Mouse (Mus musculus) layer of hippocampus, adult 18-20 months (tissue): Measurements from ENCODE around the gene Olfr1153. TPM values are rescaled to one million over a fixed set of nuclear protein-coding genes. Genes with fewer than 3 reads are reported as not detected.

ENCODE experiments used
- DNase-seq, 2 experiments: peaks; one replicate each; pipeline ENCODE4 v3.0.0; 2022; ENCODE audit warnings: low spot score in 2 of 2
- long read RNA-seq: library from polyadenylated mRNA; stranded (forward); transcript quantifications from one replicate; pipeline ENCODE4 v2.0.0, GENCODE M21; 2021
- total RNA-seq, 2 experiments: library from RNA; stranded (reverse); gene quantifications; 2 replicates each; pipeline ENCODE4 v1.2.3; 2021

Olfr1153 gene
- total RNA-seq, result not detected
- long read RNA-seq, result 0 reads

- no peak for DNase-seq
These were observed at the start of gene Olfr1153 for GRCm38 (mm10) chr2:87894662-87895061. Gene Olfr1153, plus strand, starts transcription at chr2:87894962.

DNA sequence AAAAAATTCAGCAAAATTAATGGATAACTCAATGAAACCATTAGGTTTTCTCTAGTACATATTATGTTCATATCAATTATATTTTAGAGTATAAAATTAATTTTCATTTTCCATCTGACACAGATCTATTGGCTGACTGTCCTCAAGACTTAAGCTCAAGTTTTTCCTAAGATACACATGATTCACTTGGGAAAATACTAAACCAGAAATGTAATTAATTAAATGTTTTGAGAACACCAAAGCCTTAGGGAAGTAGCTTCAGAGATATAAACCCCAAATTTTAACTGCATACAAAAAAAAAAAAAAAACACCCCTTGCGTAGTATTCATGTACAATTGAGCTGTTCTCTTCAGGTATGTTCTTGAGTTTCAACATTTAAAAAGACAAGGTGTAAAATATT is 39.2 kb upstream of the Olfr1153 start, which contains the start of gene Olfr1151:
Olfr1151 (plus strand) TSS at position 301 of the 400 bp plus-strand sequence.
- no peak for DNase-seq

DNA sequence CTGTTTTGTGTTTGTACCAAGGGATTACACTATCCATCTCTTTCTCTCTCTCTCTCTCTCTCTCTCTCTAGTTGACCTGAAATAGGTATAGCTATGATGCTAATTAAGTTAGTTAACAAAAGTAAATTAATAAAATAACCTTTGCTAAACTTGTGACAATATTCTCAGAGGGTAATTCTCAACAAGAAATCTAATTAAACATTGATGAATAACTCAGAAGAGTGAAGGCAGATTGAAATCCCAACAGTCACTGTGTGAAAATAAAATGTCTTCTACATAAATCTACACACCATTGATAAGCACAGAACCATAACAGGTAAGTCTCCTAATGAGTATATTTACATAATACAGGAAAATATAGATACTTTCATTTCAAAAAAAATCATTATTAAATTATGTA is 28.6 kb upstream of the Olfr1153 start, which contains the start of gene Olfr1152:
Olfr1152 (plus strand) TSS at position 301 of the 400 bp plus-strand sequence.
- DNase-seq, result no peak

- DNase-seq, result no peak
These were observed 10.3 kb downstream of the Olfr1153 start, which contains the start of gene Olfr1154 for GRCm38 (mm10) chr2:87905066-87905465. Gene Olfr1154, minus strand, starts transcription at chr2:87905166.

- no peak for DNase-seq
These were observed 50.3 kb downstream of the Olfr1153 start, which contains the start of gene Olfr1155 for GRCm38 (mm10) chr2:87945037-87945436. Gene Olfr1155, minus strand, starts transcription at chr2:87945137.

Other genes starting within 250 kb of the Olfr1153 start
- gene Olfr1133, start 247.6 kb upstream of the Olfr1153 start, total RNA-seq, result not detected
- not detected for gene Olfr1134, start 236.5 kb upstream of the Olfr1153 start, total RNA-seq
- not detected for gene Olfr1135, start 221.3 kb upstream of the Olfr1153 start, total RNA-seq
- not detected for gene Olfr1136, start 201.0 kb upstream of the Olfr1153 start, total RNA-seq
- not detected for gene Olfr1137, start 181.8 kb upstream of the Olfr1153 start, total RNA-seq
- gene Olfr1138, start 155.0 kb upstream of the Olfr1153 start, total RNA-seq, result not detected
- gene Olfr1140, start 151.2 kb upstream of the Olfr1153 start, total RNA-seq, result not detected
- not detected for gene Olfr1141, start 141.0 kb upstream of the Olfr1153 start, total RNA-seq
- not detected for gene Olfr152, start 115.5 kb upstream of the Olfr1153 start, total RNA-seq
- gene Olfr1143, start 94.4 kb upstream of the Olfr1153 start, total RNA-seq, result not detected
- gene Olfr1145, start 85.1 kb upstream of the Olfr1153 start, total RNA-seq, result not detected
- not detected for gene Olfr1148, start 64.4 kb upstream of the Olfr1153 start, total RNA-seq
- not detected for gene Olfr1150-ps1, start 51.0 kb upstream of the Olfr1153 start, total RNA-seq
- not detected for gene Olfr1151, start 39.1 kb upstream of the Olfr1153 start, total RNA-seq
- not detected for gene Olfr1152, start 28.5 kb upstream of the Olfr1153 start, total RNA-seq
- gene Olfr1154, start 10.2 kb downstream of the Olfr1153 start, total RNA-seq, result not detected
- gene Olfr1155, start 50.2 kb downstream of the Olfr1153 start, total RNA-seq, result not detected
- gene Olfr1156, start 58.1 kb downstream of the Olfr1153 start, total RNA-seq, result under 1 TPM in 1 of 2 experiments, not detected in 1; 0.10 TPM
- gene Olfr1157, start 73.3 kb downstream of the Olfr1153 start, total RNA-seq, result not detected
- not detected for gene Olfr74, start 79.7 kb downstream of the Olfr1153 start, total RNA-seq
- gene Olfr1158, start 95.2 kb downstream of the Olfr1153 start, total RNA-seq, result not detected
- gene Olfr1160, start 113.3 kb downstream of the Olfr1153 start, total RNA-seq, result not detected
- not detected for gene Olfr1161, start 127.8 kb downstream of the Olfr1153 start, total RNA-seq
- not detected for gene Olfr73, start 142.7 kb downstream of the Olfr1153 start, total RNA-seq
- gene Olfr1162, start 156.2 kb downstream of the Olfr1153 start, total RNA-seq, result not detected
- gene Olfr1163, start 176.9 kb downstream of the Olfr1153 start, total RNA-seq, result not detected
- not detected for gene Olfr1164, start 199.0 kb downstream of the Olfr1153 start, total RNA-seq
- not detected for gene Olfr1166, start 233.3 kb downstream of the Olfr1153 start, total RNA-seq